In genomic region chr16:7654451-7654850, GRCm38 (mm10) we compare ENCODE assay signal across 22 mouse cellular contexts.
"Had no signal": no experiment of that assay in that cellular context is flagged by ENCODE, and none has a peak within 500 bp of the region (broad histone marks: within the 10 kb centered on the region; RNA-seq: fewer than 3 reads in every experiment).

No protein-coding gene starts in this region.

- H3K9ac ChIP-seq: limb, embryonic 13.5 days; liver, embryonic 12.5 days; liver, embryonic 15.5 days; lung, embryonic 14.5 days; midbrain, embryonic 12.5 days; midbrain, embryonic 15.5 days; neural tube, embryonic 12.5 days; neural tube, embryonic 15.5 days had no signal

- H3K4me2 ChIP-seq: limb, embryonic 13.5 days; liver, embryonic 12.5 days; liver, embryonic 15.5 days; lung, embryonic 14.5 days; midbrain, embryonic 12.5 days; midbrain, embryonic 15.5 days; neural tube, embryonic 12.5 days; neural tube, embryonic 15.5 days had no signal

- H3K27me3 ChIP-seq: limb, embryonic 13.5 days; liver, embryonic 12.5 days; liver, embryonic 15.5 days; midbrain, embryonic 12.5 days; midbrain, embryonic 15.5 days; neural tube, embryonic 12.5 days; neural tube, embryonic 15.5 days had no signal

- H3K36me3 ChIP-seq: limb, embryonic 10.5 days; limb, embryonic 13.5 days; liver, embryonic 12.5 days; liver, embryonic 15.5 days; midbrain, embryonic 12.5 days; midbrain, embryonic 15.5 days; neural tube, embryonic 12.5 days; neural tube, embryonic 15.5 days had no signal

- H3K27ac ChIP-seq: limb, embryonic 10.5 days; limb, embryonic 13.5 days; liver, embryonic 12.5 days; liver, embryonic 15.5 days; macrophage; midbrain, embryonic 12.5 days; midbrain, embryonic 15.5 days; neural tube, embryonic 12.5 days; neural tube, embryonic 15.5 days; stomach, postnatal 0 days had no signal

- ATAC-seq: liver, embryonic 12.5 days; midbrain, embryonic 15.5 days had no signal

- H3K9me3 ChIP-seq: limb, embryonic 10.5 days; limb, embryonic 13.5 days; liver, embryonic 12.5 days; liver, embryonic 15.5 days; midbrain, embryonic 12.5 days; midbrain, embryonic 15.5 days; neural tube, embryonic 12.5 days; neural tube, embryonic 15.5 days had no signal

- H3K4me3 ChIP-seq: limb, embryonic 10.5 days; limb, embryonic 13.5 days; liver, embryonic 12.5 days; liver, embryonic 15.5 days; midbrain, embryonic 12.5 days; midbrain, embryonic 15.5 days; neural tube, embryonic 12.5 days; neural tube, embryonic 15.5 days had no signal

- DNase-seq: kidney, adult 18-20 months; kidney, adult 9 months; kidney, postnatal 14 days; kidney, postnatal 4 days; liver; lung, embryonic 14.5 days; right cerebral cortex, adult 18-20 months; right cerebral cortex, postnatal 14 days; right cerebral cortex, postnatal 4 days; thymus, adult 2 months; thymus, postnatal 14 days; thymus, postnatal 4 days had no signal

- H3K4me1 ChIP-seq: limb, embryonic 13.5 days; liver, embryonic 12.5 days; liver, embryonic 15.5 days; midbrain, embryonic 12.5 days; neural tube, embryonic 12.5 days; neural tube, embryonic 15.5 days had no signal
